Mouse (Mus musculus) brain, embryonic 14.5 days (tissue): ENCODE measurements around the gene Tax1bp1.

ENCODE experiments used
- CTCF ChIP-seq: fragments of 200-500 bp; IDR thresholded peaks from 2 replicates; pipeline ENCODE4 v1.5.1; 2012; ENCODE audit warnings: inconsistent platforms, mild to moderate bottlenecking, moderate library complexity, borderline replicate concordance; ENCODE audit not compliant: insufficient read depth, insufficient read length; ENCODE audit errors: extremely low read depth
- POLR2A ChIP-seq: fragments of 200-500 bp; IDR thresholded peaks from 2 replicates; pipeline ENCODE4 v1.6.1; 2012; ENCODE audit warnings: mild to moderate bottlenecking, inconsistent platforms, borderline replicate concordance; ENCODE audit not compliant: poor library complexity, insufficient read depth, insufficient read length, severe bottlenecking; ENCODE audit errors: extremely low read depth

GRCm38 (mm10) chr6:52713897-52714509 lies 474 bp downstream of the Tax1bp1 start:
- TF ChIP-seq POLR2A (no peak), CTCF (no peak)
